Mouse (Mus musculus): ENCODE data around the gene Cdkn2aipnl. TPM values are rescaled to one million over a fixed set of nuclear protein-coding genes. Genes with fewer than 3 reads are reported as not detected.

Cdkn2aipnl gene
- polyA plus RNA-seq, 1 experiment from 2014 or later = 48.6 TPM

DNA sequence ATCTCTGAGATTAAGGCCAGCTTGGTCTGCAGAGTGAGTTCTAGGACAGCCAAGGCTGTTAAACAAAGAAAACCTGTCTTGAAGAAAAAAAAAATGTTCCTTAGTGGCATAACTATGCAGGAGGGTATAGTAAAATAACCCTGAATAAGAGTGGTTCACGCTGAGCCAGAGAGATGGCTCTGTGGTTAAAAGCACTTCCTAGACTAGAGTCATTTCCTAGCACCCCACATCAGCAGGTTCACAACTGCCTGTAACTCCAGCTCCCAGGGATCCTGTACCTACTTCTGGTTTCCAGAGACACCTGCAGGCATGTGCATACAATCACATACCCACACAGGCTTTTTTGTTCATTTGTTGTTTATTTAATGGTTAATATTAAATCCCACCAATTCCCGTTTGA lies 38.1 kb downstream of the Cdkn2aipnl start:
- Histone ChIP-seq H3K27me3 (no peaks in the 10 kb centered on the region), H3K36me3 (replicated peaks) (no peaks in the 10 kb centered on the region), H3K27ac (replicated peaks) (no peak overlapping the region), H3K9ac (no peak overlapping the region), H3K9me3 (replicated peaks) (no peaks in the 10 kb centered on the region), H3K4me1 (replicated peaks) (peaks cover 43% of the 10 kb centered on the region), H3K4me3 (replicated peaks) (no peak overlapping the region), H3K4me2 (no peak overlapping the region)
- WGBS (ENCODE audit: insufficient replicate concordance) = 25% methylated on average over 2 of the region's 2 CpGs
- ATAC-seq (ENCODE audit: insufficient read depth) = no peak

DNA sequence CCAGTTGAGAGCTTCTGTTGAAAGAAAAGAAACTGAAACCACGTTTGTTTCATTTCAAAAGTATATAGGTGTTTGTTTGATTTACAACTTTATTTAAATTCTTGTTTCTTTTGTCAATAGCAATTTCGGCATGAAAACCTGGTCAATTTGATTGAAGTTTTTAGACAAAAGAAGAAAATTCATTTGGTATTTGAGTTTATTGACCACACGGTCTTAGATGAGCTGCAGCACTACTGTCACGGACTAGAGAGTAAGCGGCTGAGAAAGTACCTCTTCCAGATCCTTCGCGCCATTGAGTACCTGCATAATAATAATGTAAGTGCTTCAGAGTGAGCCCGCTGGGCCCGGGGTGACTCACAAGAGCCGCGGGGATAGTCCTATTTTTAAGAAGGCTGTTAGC lies 43.5 kb downstream of the Cdkn2aipnl start:
- H3K4me2 ChIP-seq = no peak overlapping the region
- no peaks in the 10 kb centered on the region for H3K27me3 ChIP-seq
- no peaks in the 10 kb centered on the region for H3K36me3 ChIP-seq (replicated peaks)
- ATAC-seq (ENCODE audit: insufficient read depth) = no peak
- H3K9me3 ChIP-seq (replicated peaks) = no peaks in the 10 kb centered on the region
- 69% methylated on average over 11 of the region's 11 CpGs for WGBS (ENCODE audit: insufficient replicate concordance)
- H3K4me3 ChIP-seq (replicated peaks) = no peak overlapping the region
- H3K27ac ChIP-seq (replicated peaks) = no peak overlapping the region
- H3K4me1 ChIP-seq (replicated peaks) = 0 out of 2 replicates have a peak, but pooled peaks cover 4% of the 10 kb centered on the region
- no peak overlapping the region for H3K9ac ChIP-seq

- no peak overlapping the region for H3K9ac ChIP-seq
- no peaks in the 10 kb centered on the region for H3K27me3 ChIP-seq
- 71% methylated on average over 5 of the region's 5 CpGs for WGBS (ENCODE audit: insufficient replicate concordance)
- no peak overlapping the region for H3K4me3 ChIP-seq (replicated peaks)
- no peaks in the 10 kb centered on the region for H3K36me3 ChIP-seq (replicated peaks)
- ATAC-seq (ENCODE audit: insufficient read depth) = no peak
- no peak overlapping the region for H3K4me2 ChIP-seq
- no peaks in the 10 kb centered on the region for H3K4me1 ChIP-seq (replicated peaks)
- H3K9me3 ChIP-seq (replicated peaks) = no peaks in the 10 kb centered on the region
- no peak overlapping the region for H3K27ac ChIP-seq (replicated peaks)
These were observed 44.1 kb downstream of the Cdkn2aipnl start for GRCm38 (mm10) chr11:52011541-52011940.

DNA sequence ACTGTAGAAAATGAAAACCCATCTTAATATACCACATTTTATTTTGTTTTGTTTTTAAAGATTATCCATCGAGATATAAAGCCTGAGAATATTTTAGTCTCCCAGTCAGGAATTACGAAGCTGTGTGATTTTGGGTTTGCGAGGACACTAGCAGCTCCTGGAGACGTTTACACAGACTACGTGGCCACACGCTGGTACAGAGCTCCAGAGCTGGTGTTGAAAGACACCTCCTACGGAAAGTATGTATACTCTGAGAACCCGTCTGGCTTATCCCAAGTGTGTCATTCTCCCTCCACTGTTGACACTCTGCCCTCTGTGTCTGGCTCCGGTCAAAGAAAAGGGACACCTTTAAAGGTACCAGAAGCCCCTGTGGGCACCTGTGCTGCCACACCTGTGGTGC lies 50.8 kb downstream of the Cdkn2aipnl start:
- Histone ChIP-seq H3K9ac (no peak overlapping the region), H3K36me3 (replicated peaks) (no peaks in the 10 kb centered on the region), H3K4me2 (no peak overlapping the region), H3K9me3 (replicated peaks) (no peaks in the 10 kb centered on the region), H3K27me3 (no peaks in the 10 kb centered on the region), H3K4me3 (replicated peaks) (no peak overlapping the region), H3K27ac (replicated peaks) (no peak overlapping the region), H3K4me1 (replicated peaks) (no peaks in the 10 kb centered on the region)
- WGBS (ENCODE audit: insufficient replicate concordance) = 68% methylated on average over 9 of the region's 9 CpGs
- no peak for ATAC-seq (ENCODE audit: insufficient read depth)

Other genes starting within 250 kb of the Cdkn2aipnl start
- gene Sec24a, start 204.0 kb upstream of the Cdkn2aipnl start, polyA plus RNA-seq (2015; fragmentation: Nextera tagmentation; extraction: Ambion mirVana) = 7.0 and 7.3 TPM in 2 replicates
- 73.7 and 77.0 TPM in 2 replicates for gene Sar1b, start 204.0 kb upstream of the Cdkn2aipnl start, polyA plus RNA-seq (2015; fragmentation: Nextera tagmentation; extraction: Ambion mirVana)
- gene Jade2, start 110.0 kb upstream of the Cdkn2aipnl start, polyA plus RNA-seq (2015; fragmentation: Nextera tagmentation; extraction: Ambion mirVana) = 0.69 and 0.83 TPM in 2 replicates
- 118 and 139 TPM in 2 replicates for gene Ube2b, start 33.1 kb downstream of the Cdkn2aipnl start, polyA plus RNA-seq (2015; fragmentation: Nextera tagmentation; extraction: Ambion mirVana)
- gene Cdkl3, start 36.6 kb downstream of the Cdkn2aipnl start, polyA plus RNA-seq (2015; fragmentation: Nextera tagmentation; extraction: Ambion mirVana) = 0.78 and 1.3 TPM in 2 replicates
- gene Ppp2ca, start 131.0 kb downstream of the Cdkn2aipnl start, polyA plus RNA-seq (2015; fragmentation: Nextera tagmentation; extraction: Ambion mirVana) = 31.4 and 31.6 TPM in 2 replicates
- gene Olfr1373, start 177.9 kb downstream of the Cdkn2aipnl start, polyA plus RNA-seq (2015; fragmentation: Nextera tagmentation; extraction: Ambion mirVana) = not detected in 2 replicates
- gene Olfr1371, start 246.3 kb downstream of the Cdkn2aipnl start, polyA plus RNA-seq (2015; fragmentation: Nextera tagmentation; extraction: Ambion mirVana) = not detected in 2 replicates